Mouse (Mus musculus) erythroblast, embryonic 14.5 days (primary cell): ENCODE data around the gene Ccdc57.

ENCODE experiments used
- GATA1 ChIP-seq: IDR thresholded peaks from 2 replicates; pipeline ENCODE4 v1.6.1; 2012; ENCODE audit warnings: low read length, inconsistent platforms, mixed read lengths
- TAL1 ChIP-seq: IDR thresholded peaks from 3 replicates; pipeline ENCODE4 v1.6.1; 2012; ENCODE audit warnings: low read length, inconsistent platforms, mixed read lengths

GRCm38 (mm10) chr11:120796614-120796946, 136.1 kb downstream of the Ccdc57 start:
- TF ChIP-seq TAL1 = no peak
- no peak for TF ChIP-seq GATA1
